Mouse (Mus musculus) heart, adult 8-10 months (tissue): ENCODE measurements at regions not wholly inside any gene's neighbourhood (a gene's known extent, or its start where the extent isn't known, plus 50 kb on each side); places are given as distances from the start of the nearest gene placed in this dataset.
A peak's percentile ranks its signal among the peaks of the same experiment; 100 is the strongest.

ENCODE experiments used
- DNase-seq: peaks from one replicate; pipeline ENCODE4 v3.0.0; 2022; ENCODE audit warnings: low spot score

DNA sequence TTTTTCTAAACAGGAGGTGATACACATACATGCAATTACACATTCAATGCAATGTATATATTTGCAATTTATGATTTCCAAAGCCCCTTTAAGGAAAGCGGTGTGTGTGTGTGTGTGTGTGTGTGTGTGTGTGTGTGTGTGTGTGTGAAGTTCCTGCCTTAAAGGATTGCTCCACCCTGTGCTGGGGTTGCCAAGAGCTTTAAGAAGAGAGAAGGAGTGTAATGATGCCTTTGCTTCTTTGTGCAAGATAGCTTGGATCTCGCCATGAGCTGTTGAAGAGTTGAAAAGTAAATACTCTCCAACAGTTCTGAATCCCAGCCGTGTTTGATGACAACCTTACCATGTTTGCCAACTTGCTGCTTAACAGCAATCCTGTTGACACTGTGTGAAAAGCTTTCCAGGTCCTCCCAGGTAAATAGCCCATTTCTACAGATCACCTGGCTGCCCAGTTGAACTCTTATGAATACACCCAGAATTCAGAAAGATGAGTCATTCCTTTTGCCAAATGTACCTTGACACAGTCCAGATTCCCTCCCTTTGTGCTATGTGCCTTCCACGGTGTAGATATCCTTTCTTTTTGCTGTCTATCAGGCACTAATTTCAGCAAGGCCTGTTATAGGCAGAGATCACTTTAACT, 216.3 kb downstream of the Ikzf2 start:
- no peak for DNase-seq

DNA sequence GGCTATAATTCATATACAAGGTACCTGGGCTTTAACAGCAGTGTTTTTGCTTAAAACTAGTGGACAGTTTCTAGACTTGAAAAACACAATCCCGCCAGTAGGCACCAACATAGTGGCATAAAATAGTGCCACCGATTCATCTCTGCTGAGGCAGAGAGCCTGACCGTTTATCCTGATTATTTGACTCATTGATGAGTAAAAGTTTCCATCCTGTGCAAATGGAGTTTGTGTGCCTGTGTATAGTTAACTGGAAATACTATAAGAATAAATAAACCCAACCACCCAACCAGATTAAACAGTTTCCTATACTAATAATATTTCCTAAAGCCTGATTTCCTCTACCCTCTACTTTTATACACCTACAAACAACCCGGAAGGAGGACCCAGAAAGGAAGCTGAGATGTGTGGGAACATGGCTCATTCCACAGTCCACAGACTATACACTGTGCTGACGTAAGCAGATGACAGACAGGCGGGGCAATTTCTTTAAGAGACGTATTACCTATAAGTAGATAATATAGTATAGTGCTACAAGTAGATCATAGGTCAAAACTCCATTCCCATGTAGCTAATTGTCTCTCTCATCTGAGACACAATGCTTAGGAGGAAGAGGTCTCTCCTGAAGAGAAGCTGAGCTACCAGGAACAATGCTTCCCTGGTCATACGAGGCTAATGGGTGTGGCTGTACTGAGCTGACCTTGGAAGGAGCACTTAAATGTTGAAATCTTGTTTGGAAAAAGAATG, 217.7 kb downstream of the Ikzf2 start:
- no peak for DNase-seq

DNA sequence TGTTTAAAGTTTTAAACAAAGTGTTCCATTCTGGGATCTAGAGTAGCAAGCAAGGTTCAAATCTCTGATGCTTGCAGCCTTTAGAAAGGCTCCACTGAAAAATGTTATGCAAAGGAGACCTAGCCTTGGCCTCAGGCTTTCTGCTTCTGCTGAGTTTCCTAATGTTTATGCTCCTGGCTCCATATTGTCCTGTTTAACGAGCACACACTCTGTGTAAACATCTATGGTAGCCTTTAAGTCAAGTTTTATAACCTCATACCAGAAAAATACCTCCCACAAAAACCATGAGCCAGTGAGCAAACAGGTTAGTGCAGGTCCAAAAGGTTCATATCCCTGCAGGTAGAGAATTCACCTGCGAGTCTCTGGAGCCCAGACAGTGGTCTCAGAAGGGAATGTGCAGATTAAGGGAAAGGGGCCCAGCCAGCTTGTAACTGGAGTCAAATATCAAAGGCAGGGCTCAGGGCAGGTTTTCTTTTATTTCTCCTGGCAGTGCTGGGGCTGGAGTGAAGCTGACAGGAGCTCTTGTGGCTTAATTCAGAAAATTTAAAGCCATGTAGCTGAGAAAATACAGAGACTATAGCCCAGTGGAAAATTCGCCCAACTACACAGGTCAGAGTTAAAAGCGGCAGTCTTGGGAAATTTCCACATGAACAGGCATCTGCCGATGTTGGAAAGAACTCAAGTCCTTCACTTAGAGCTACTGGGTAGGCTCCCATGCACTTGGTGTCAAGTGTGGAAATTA, 220.3 kb downstream of the Ikzf2 start:
- peak; percentile 1 for DNase-seq

DNA sequence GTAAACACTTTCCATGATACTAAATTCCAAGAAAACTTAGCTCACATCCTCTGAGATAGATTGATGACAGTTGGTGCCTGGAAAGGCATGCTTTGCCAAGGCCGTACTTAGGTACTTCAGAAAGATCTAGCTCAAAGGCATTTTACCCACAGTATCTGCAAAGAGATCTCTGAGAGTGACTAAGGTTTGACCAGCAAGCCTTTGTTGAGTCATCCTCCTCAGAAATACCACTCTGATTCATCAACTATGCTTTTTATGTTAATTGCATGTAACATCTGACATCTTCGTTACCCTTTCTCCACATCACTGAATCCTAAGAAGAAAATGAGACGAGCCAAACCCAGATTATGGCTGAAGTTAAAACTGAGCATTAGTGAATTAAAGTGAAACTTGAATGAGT, 225.9 kb downstream of the Ikzf2 start:
- DNase-seq: no peak

DNA sequence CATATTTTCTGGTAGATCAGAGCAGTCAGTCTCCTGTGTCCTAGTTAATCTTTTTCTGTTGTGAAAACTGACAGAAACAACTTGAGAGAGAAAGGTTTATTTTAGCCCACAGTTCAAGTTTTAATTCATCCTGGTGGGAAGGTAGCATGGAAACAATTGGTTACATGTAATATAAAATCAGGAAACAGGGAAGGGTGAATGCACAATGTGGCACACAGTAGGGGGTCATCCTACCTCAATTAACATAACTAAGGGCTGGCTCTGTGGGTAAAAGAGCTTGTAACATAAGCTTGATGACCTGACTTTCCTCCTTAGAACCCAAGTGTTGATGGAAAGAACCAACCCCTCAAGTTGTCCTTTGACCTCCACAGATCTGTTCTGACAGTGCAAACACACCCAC, 227.1 kb downstream of the Ikzf2 start:
- no peak for DNase-seq

DNA sequence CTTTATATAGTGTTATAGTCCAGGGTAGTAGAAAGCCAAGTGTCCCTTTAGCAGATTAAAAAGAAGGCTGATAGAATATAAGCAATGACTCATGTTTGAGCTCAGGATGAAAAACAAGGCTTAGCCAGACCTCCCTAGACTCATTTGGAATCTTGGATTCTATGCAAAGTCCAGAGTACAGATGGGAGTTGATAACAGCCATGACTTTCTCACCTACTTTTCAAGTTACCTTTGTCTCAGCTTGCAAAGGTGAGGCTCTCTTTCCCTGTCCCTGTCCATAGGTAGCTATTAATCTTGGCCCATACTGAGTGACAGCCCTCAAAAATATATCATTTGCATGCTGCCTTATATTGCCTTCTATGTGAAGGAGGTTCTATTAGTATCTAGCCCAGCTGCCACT, 229.6 kb downstream of the Ikzf2 start:
- DNase-seq: no peak

DNA sequence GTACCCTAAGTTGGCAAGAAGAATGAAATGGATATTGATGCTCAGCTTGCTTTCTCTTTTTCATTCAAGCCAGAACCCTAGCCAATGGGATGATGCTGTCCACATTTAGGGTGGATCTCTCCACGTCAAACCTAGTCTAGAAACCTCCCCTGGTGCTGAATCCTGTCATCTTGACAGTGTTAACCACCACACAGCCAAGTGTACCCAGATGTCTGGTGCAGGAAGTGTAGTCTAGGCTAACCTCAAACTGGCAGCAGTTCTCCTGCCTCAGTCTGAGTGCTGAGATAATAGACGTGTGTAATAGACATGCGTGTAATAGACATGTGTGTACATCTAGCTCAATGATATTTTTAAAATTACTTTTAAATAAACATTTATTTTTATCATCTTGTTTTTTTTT, 233.1 kb downstream of the Ikzf2 start:
- no peak for DNase-seq

DNA sequence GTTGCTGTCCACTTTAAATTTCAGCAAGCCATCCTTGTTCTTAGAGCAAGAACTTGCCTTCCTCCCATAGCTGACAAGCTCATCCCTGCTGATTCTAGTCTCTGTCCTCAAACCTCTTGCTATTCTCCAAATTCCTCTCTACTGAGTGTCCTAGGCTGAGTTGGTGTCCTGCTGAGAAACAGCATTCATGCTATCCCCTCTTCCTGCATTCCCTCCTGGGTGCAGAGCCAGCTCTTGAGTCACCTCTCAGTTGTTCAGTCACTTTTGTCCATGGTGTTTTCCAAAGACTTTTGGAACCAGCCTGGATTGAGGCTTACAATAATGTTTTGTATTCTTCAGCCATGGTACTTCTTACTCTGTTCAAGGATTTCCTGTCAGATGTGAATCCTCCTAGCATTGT, 234.1 kb downstream of the Ikzf2 start:
- DNase-seq: no peak

DNA sequence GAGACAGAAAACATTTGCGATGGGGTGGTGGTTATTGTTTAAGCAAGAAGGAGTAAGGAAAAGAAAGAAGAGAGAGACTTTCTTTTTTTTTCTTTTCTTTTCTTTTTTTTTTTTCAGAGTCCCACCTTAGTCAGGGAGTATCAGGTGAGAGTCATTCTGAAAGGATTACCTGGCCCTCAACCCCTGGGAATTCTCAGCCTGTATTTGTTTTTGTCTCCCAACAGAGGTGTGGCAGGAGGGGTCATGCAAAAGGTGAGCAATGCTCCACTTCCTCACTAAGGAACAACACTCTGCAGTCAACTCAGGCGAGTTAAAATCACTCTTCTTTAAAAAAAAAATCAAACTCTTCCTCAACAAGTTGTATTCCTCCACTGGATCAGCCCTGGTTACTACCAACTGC, 236.6 kb downstream of the Ikzf2 start:
- no peak for DNase-seq

DNA sequence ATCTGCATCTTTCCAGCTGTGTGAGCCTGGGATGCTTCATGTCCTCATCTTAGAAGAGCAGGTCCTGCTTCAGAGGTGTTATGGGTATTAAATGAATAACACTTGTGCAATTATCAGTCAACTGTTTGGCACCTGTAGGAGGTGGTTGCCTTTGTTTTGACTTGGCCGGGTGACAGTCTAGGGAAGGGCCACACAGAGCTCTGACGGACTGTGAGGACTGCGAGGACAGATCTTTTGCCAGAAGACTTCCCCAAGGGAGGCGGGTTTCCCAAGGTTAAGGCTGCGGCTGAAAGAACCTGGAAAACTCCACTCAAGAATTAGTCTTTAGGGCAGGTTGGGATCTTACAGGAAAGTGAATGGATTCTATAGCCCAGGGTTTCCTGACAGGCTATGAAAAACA, 239.8 kb downstream of the Ikzf2 start:
- DNase-seq: no peak

DNA sequence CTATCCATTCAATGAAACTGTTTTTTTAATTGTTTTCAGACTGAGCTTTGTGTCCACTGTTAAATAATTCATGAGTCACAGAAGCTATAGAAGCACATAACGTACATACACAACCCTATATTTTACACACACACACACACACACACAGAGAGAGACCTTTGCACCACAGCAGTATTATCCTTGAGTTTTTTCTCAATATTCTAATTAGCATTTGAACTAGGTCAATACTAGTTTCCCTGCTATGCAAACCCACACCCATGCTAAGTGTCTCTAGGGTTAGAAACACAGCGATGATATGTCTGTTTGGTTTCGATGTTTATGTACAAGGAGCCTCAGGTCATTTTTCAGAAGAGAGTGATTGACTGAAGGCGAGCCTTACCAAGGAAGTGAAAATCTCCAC, 242.3 kb downstream of the Ikzf2 start:
- no peak for DNase-seq

DNA sequence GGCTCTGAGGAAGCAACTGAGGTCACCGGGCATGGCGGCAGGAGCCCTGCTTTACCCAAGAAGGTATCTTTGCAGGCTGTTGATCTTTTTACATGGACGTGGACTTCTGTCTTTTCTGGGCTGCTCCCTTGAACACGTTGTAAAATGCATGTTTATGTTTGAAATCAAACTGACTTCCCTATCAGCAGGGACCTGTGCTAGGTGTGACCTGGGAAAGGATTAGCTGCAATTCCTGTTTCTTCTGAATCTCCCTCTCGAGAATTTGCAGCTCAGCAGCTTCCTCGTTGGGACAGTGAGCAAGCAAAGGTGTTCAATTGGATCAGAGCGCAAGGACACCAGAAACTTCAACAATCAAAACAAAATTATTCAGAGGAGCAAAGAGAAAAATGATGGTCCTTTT, 243.6 kb downstream of the Ikzf2 start:
- no peak for DNase-seq

DNA sequence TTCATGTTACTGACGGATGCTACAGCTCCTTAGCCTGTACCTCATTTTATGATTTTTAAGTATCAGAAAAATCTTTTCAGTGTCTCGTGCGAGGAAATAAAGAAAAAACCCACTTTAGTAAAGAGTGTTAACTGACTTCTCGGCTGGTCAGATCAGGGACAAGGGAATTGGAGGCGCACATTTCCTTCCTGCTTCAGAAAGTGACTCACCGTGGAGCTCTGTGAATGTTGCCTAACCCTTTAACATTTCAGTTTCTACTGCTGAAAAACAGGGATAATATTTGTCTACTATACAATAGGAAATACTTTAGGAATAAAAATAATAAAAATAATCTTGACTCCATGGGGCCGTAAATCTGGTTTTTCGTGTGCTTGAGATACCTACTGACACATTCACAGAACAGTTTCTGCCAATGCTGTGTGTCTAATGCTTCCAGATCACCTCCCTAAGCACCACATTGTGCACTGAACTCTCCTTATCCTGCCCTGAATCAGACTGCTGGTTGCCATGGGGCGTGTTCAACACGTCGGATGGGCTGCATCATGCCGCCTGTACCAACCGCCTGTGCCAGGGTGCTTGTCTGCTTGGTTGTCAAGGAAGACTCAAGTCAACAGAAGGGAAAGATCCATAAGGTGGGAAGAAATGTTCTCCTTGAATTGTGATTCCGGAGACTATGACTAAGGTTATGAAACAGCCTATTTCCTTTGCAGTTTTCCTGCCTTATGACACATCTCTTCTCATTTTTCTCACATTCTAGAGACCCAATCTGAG, 246.3 kb downstream of the Ikzf2 start:
- no peak for DNase-seq

DNA sequence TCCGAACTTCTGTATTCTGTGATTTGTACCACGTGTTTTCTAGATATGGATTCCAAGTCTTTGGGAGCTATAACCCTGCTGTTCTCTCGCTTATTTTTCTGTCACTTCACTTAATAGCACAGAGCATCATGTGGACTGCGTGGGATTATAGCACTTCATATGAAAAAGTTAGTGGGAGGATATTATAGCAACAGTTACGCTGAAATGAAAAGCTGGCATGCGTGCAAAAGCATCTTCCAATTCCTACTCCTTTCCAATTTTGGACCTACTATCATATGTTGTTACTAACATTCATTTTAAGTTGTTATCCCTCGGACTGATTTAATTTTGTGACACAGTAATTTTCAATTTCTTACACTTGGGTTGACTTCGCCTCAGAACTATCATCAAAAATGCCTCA, 250.0 kb downstream of the Ikzf2 start:
- no peak for DNase-seq

DNA sequence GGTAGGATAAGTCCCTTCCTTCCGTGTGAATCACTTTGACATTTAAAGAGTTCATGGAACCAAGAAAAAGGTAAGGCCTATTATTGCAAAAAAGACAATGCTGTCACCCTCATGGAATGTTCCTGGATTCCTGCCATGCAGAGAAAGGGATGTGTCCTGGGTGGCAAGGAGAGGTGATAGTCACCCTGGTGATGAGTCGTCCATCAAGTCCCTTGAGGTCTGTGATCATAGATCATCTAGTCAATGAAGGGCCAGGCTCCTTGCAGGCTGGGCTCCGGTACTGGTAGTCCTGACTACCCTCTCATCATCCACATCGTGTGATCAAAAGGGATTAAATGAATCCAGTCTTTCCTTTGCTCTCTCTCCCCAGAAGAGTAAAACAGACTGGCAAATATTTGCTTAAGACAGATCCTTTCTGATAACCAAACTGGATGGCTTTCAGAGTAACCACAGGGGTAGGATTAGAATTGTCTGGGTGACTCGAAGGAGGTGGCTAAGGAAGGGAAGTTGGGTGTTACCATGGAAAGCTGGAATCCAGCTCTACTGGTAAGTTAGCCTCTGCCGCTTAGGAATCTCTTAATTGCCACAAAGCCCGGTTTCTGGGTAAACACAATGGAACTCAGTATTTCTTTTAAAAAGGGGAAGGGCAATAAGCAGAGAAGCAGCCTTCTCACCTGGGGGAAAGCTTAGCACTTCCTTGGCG, 253.2 kb downstream of the Ikzf2 start:
- DNase-seq: peak; percentile 3

DNA sequence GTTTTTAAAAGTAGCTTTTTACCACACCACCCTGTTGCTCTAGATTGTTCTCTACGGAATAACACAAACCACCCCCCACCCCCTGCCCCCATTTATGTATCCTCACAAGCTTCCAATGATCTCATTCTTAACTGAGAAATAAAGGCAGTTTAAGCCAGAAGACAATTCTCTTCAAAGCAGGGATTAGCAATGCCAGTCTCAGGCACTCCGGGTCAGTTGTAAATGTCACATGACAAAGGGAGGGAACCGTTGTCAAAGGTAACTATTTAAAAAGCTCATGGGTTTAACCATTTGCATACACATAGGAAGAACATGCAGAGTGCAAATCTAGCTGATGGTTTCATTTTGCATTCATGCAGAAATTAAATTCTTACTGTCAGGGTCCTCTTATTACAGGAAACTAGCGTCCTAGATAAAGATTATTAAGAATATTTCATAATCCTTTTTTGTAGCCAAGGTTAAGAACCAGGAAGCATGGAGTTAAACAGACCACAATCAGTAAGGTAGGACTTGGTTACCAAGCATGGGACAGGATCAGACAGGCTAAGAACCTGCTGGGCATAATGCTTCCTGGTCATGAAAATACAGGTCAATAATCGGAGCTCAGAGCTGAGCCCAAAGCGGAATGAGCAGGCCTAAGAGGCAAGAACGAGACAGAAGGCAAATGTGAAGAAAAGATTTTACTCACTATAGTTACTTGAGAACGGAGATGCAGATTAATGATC, 256.2 kb downstream of the Ikzf2 start:
- no peak for DNase-seq

DNA sequence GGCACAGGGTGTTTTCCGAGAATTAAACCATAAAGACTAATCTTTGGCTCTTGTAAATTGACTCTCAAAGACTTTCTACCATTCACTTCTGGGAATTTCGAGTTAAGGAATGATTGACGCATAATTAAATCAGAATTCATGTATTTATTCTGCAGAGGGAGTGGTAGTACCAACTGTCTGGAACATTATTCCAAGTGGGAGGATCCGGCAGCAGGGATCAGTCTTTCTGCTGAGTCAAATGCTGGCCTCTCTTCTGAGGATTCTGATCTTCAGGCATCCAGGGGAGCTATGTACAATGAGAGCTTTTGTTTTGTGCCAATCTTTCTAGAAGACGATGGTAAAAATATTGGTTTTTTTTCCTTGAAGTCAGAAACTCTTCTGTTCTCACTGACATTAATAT, 257.4 kb downstream of the Ikzf2 start:
- no peak for DNase-seq

DNA sequence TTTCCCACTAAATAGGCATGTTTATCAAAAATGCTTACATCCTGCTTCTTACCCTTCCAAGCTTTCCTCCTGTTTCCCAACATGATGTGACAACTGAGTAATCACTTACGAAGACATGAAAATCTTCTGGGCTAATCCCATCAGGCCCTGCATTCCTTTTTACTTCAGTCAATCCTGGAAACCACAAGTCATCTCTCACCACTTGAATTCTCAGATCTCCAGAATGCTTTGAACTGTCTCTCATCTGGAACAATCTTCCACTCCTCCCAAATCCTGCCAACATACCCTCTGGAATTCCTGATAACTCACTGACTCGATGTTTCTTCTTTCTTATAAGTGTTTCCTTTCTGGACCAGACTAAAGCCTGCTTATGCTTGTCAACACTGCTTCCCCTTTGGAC, 289.4 kb downstream of the Ikzf2 start:
- DNase-seq: no peak

DNA sequence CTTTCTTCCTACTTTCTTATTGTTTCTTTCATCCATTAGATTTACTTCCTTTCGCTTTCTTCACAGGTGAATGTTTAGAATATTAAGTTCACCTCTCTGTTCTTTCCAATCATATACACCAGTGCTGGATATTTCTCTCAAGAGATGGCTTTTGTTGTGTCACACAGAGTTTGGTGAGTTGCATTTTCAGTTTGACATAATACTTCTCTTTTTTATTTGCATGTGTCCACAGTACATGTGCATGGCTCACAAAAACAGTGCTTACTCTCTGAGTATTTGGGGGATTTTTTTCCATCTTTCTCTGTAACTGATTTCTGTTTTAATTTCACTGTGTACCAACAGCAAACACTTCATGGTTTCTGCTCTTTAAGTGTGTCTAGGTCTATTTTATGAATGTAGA, 274.5 kb upstream of the Erbb4 start:
- no peak for DNase-seq

DNA sequence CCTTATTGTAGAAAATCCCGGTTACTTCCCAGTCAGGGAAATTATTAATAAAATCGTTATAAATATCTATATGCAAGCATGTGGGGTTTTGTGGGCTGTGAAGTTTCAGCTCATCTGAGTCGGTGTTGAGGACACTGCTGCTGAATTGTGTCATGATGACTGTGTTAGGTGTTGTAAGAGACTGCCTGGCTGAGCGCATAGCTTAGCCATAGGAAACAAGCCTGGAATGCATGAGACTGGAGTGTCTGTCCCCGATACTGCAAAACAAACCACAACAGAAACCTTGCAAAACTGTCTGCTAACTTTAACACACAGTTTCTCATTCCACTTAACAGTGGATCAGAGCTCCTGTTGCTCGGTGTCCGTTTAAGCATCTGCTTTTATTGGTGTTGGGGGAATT, 271.9 kb upstream of the Erbb4 start:
- no peak for DNase-seq
